Mouse (Mus musculus) ES-E14 (cell line): ENCODE data around the gene Tnrc6c. TPM values are rescaled to one million over a fixed set of nuclear protein-coding genes. Genes with fewer than 3 reads are reported as not detected.

Experiments used
- DNase-seq: peaks from one replicate; pipeline ENCODE4 v3.0.0-alpha.2; 2013; ENCODE audit warnings: low read depth, low spot score
- H3K27ac ChIP-seq: 2 replicates; pipeline ENCODE4 v1.5.1; 2012; ENCODE audit warnings: low read depth, mild to moderate bottlenecking, low read length, moderate library complexity, mixed read lengths; ENCODE audit not compliant: poor library complexity, insufficient read depth, severe bottlenecking
- H3K36me3 ChIP-seq: 2 replicates; pipeline ENCODE4 v1.6.1; 2012; ENCODE audit warnings: mild to moderate bottlenecking, low read length, moderate library complexity, mixed read lengths; ENCODE audit not compliant: control insufficient read depth, poor library complexity, insufficient read depth, severe bottlenecking
- H3K4me1 ChIP-seq, 2 experiments: fragments of 150-350 bp in 1 of 2; sonication (generic) in 1 of 2; 2 replicates each; pipeline ENCODE4 v1.6.1; 2012; ENCODE audit warnings: low read length in 2 of 2, mild to moderate bottlenecking in 1 of 2, mixed read lengths in 1 of 2; ENCODE audit not compliant: control insufficient read depth in 2 of 2, insufficient read depth in 2 of 2, poor library complexity in 1 of 2
- H3K4me3 ChIP-seq, 2 experiments: fragments of 150-350 bp in 1 of 2; sonication (generic) in 1 of 2; 2 replicates each; pipeline ENCODE4 v1.5.1; 2012; ENCODE audit warnings: low read length in 2 of 2, low read depth in 1 of 2, mild to moderate bottlenecking in 1 of 2, mixed read lengths in 1 of 2; ENCODE audit not compliant: insufficient read depth in 1 of 2, poor library complexity in 1 of 2, severe bottlenecking in 1 of 2
- H3K9ac ChIP-seq: 2 replicates; pipeline ENCODE4 v1.6.1; 2012; ENCODE audit warnings: low read depth, mild to moderate bottlenecking, low read length, mixed read lengths; ENCODE audit not compliant: poor library complexity, insufficient read depth, severe bottlenecking
- H3K9me3 ChIP-seq: fragments of 150-350 bp; sonication (generic); 2 replicates; pipeline ENCODE4 v1.6.1; 2012; ENCODE audit warnings: low read depth, mild to moderate bottlenecking, low read length; ENCODE audit not compliant: control insufficient read depth, insufficient read depth
- CHD2 ChIP-seq: IDR thresholded peaks from 2 replicates; pipeline ENCODE4 v1.6.1; 2014; ENCODE audit warnings: mild to moderate bottlenecking, low read depth, low read length, inconsistent platforms
- HCFC1 ChIP-seq: IDR thresholded peaks from 2 replicates; pipeline ENCODE4 v1.6.1; 2012; ENCODE audit warnings: low read length, inconsistent platforms, borderline replicate concordance; ENCODE audit not compliant: insufficient read depth
- MAFK ChIP-seq: IDR thresholded peaks from 2 replicates; pipeline ENCODE4 v1.6.1; 2014; ENCODE audit warnings: mild to moderate bottlenecking, low read depth, low read length, inconsistent platforms; ENCODE audit not compliant: insufficient read depth
- ZC3H11A ChIP-seq: IDR thresholded peaks from 2 replicates; pipeline ENCODE4 v1.6.1; 2012; ENCODE audit warnings: low read depth, mild to moderate bottlenecking, inconsistent platforms, low read length, borderline replicate concordance
- ZNF384 ChIP-seq: IDR thresholded peaks from 2 replicates; pipeline ENCODE4 v1.6.1; 2012; ENCODE audit warnings: low read depth, low read length, inconsistent platforms
- in situ Hi-C, 2 experiments: fragments of 600-800 bp; cut with MboI; formaldehyde crosslinking; loops; one replicate each; pipeline ENCODE4 v1.15.1; 2025; ENCODE audit warnings: low sequenced_read_pairs in 2 of 2, inconsistent platforms in 1 of 2; ENCODE audit not compliant: unreplicated experiment in 2 of 2
- total RNA-seq: library from RNA; depleted of rRNA; stranded (reverse); fragments of 300-350 nt; gene quantifications from 2 replicates; pipeline ENCODE4 v1.2.3, GENCODE M21; 2012

The Tnrc6c gene
- total RNA-seq, 1 experiment: 21.5 TPM

DNA sequence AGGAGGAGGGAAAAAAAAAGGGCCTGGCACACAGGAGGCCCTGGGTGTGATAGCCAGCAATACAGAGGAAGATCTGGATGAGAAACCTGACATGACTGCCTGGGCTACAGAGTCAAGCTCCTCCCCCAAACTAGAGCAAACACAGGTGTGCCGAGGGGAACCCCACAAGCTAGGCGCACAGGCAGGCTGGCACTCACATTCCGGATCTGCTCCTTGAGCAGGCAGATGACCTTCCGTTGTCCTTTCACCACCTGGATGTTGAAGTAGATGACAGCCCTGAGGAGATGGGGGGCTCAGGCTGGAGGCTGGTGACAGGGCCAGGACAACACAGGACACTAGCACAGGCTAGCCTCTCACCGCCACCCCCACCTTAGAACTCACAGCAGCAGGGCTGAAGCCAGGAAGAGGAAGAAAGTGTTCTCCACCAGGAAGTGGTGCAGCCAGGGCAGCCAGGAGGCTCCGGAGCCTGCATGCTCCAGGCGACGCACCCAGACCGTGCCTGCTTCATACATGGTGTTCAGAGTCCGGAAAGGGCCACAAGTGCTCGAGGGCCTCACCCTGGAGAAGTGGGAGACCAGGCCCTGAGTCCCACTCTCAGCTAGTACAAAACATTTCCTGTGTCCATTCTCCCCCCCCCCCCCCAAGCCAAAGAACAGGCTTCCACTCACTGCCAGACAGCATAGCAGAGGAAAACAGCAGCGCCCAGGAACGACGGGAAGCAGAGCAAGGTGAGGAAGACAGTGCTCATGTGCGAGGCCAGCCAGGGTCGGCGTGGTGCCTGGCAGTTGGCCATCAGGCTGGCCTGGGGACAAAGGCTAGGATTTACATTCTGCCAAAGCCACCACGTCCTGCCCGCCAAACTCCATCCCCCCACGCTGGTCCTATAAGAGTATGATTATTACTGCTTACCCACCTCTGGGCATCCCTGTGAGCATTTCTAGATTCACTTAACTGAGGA lies 114.9 kb downstream of the Tnrc6c start:
- Histone ChIP-seq H3K4me3 (no peak overlapping the region), H3K27ac (no peak overlapping the region), H3K9ac (no peak overlapping the region), H3K4me1 (peaks cover 2 to 20% of the 10 kb centered on the region in 2 experiments; a peak in 3 of 4 replicates), H3K36me3 (peaks cover 27% of the 10 kb centered on the region; the same call in 1 of the 2 replicates), H3K9me3 (no peaks in the 10 kb centered on the region)
- in situ Hi-C loops: no loop called here
- TF ChIP-seq CHD2 (no peak), ZNF384 (no peak), ZC3H11A (no peak), MAFK (no peak), HCFC1 (no peak)
- DNase-seq: no peak

DNA sequence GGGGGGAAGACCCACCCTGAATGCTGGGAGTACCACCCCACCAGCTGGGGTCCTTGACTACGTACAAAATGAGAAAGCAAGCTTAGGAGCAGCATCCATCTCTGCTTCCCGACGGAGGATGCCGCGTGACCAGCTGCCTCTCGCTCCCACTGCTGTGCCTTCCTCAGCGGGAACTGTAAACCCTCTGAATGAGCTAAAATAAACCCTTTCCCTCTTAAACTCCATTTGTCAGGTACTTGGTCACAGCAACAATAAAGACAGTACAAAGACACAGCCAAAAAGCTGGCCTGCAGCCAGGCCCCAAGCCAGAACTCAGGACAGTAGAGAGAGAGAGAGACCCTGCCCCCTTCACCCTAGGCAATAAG lies 115.6 kb downstream of the Tnrc6c start:
- no peak overlapping the region for H3K27ac ChIP-seq
- in situ Hi-C loops: no loop called here
- no peak overlapping the region for H3K9ac ChIP-seq
- H3K36me3 ChIP-seq: peaks cover 34% of the 10 kb centered on the region; the same call in 1 of the 2 replicates
- no peak overlapping the region for H3K4me3 ChIP-seq
- TF ChIP-seq MAFK (no peak), ZNF384 (no peak), ZC3H11A (no peak)
- H3K4me1 ChIP-seq: peaks cover 2 to 20% of the 10 kb centered on the region in 2 experiments; a peak in 3 of 4 replicates
- no peaks in the 10 kb centered on the region for H3K9me3 ChIP-seq
- DNase-seq: no peak

DNA sequence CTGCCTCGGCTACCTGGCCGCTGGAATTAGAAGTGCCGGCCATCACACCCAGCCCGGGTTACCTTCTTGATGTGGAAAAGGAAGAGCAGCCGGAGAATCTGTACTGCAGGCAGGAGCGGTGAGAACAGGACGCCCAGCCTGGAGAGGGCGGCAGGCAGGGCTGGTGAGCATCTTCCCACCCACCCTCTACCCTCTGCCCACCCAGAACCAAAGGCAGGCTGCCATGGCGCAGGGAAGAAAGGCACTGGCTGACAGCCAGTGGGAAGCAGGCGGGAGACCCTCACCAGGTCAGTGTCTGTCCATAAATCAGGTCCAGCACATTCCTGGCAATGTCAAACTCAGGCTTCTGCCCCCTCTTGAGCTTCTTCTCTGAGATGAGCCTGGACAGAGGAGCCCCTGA lies 116.3 kb downstream of the Tnrc6c start:
- Histone ChIP-seq H3K9ac (no peak overlapping the region), H3K27ac (no peak overlapping the region), H3K4me1 (peaks cover 2 to 13% of the 10 kb centered on the region in 2 experiments; a peak in 3 of 4 replicates), H3K9me3 (no peaks in the 10 kb centered on the region), H3K36me3 (peaks cover 34% of the 10 kb centered on the region), H3K4me3 (no peak overlapping the region)
- no peak for DNase-seq
- in situ Hi-C loops: no loop called here
- TF ChIP-seq HCFC1: no peak
- TF ChIP-seq ZC3H11A: no peak
- TF ChIP-seq CHD2: no peak
- TF ChIP-seq MAFK: no peak
- TF ChIP-seq ZNF384: no peak

DNA sequence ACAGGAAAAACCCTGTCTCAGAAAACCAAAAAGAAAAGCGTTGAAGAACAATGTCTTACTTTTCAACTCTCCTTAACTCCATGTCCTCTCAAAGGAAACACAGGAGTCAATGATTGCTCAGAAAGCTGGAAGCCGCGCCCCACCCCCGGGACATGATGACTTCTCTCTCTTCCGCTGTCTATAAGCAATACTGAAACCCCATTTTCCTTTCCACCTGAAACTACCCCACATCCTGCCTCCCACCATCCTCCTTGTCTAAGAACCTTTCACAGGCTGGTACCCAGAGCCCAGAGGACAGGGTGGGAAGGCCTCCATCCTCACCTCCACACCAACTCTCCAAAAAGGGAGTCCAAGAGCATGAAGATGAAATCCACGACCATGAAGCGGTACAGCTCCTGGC lies 118.3 kb downstream of the Tnrc6c start:
- no peak for DNase-seq
- H3K9ac ChIP-seq: no peak overlapping the region
- peaks cover 32% of the 10 kb centered on the region for H3K36me3 ChIP-seq
- no peaks in the 10 kb centered on the region for H3K9me3 ChIP-seq
- in situ Hi-C loops: no loop called here
- H3K4me3 ChIP-seq: no peak overlapping the region
- no peak overlapping the region for H3K27ac ChIP-seq
- TF ChIP-seq ZNF384 (no peak), CHD2 (no peak), ZC3H11A (no peak), MAFK (no peak)
- peaks cover 2 to 9% of the 10 kb centered on the region in 2 experiments; a peak in 2 of 4 replicates for H3K4me1 ChIP-seq

GRCm38 (mm10) chr11:117774925-117775324 lies 120.8 kb downstream of the Tnrc6c start:
- H3K9me3 ChIP-seq: no peaks in the 10 kb centered on the region
- TF ChIP-seq ZC3H11A: no peak
- TF ChIP-seq HCFC1: no peak
- H3K4me1 ChIP-seq: peaks cover 0 to 10% of the 10 kb centered on the region in 2 experiments; a peak in 2 of 4 replicates
- DNase-seq: no peak
- H3K27ac ChIP-seq: no peak overlapping the region
- H3K4me3 ChIP-seq: no peak overlapping the region
- H3K9ac ChIP-seq: no peak overlapping the region
- in situ Hi-C loops: no loop called here
- H3K36me3 ChIP-seq: peaks cover 36% of the 10 kb centered on the region
